In genomic region chr5:134173206-134173605, GRCm38 (mm10) we compare ENCODE assay signal across 8 mouse cellular contexts. TPM values are rescaled to one million over a fixed set of nuclear protein-coding genes. Genes with fewer than 3 reads are reported as not detected.
A peak's percentile ranks its signal among the peaks of the same experiment; 100 is the strongest.
DNase-seq lines count a peak whose midpoint lies in the region; ATAC-seq and TF ChIP-seq lines count a peak whose summit lies in the region.

No protein-coding gene starts in this region.

- H3K27ac ChIP-seq in forebrain, embryonic 10.5 days = no peak overlapping the region
- H3K27ac ChIP-seq in forebrain, embryonic 15.5 days (replicated peaks) = no peak overlapping the region
- H3K27ac ChIP-seq in lung, embryonic 14.5 days (ENCODE audit: low read depth) = no peak overlapping the region
- no peak overlapping the region for H3K27ac ChIP-seq in kidney, embryonic 14.5 days (ENCODE audit: low read depth, low read length)

- no peak for ATAC-seq in forebrain, embryonic 15.5 days (replicated peaks)
- no peak for ATAC-seq in lung, embryonic 14.5 days (ENCODE audit: insufficient read depth)
- no peak for ATAC-seq in kidney, embryonic 14.5 days (ENCODE audit: low FRiP score, low TSS enrichment)

- H3K4me3 ChIP-seq in forebrain, embryonic 10.5 days = no peak overlapping the region
- H3K4me3 ChIP-seq in forebrain, embryonic 15.5 days = no peak overlapping the region
- no peak overlapping the region for H3K4me3 ChIP-seq in lung, embryonic 14.5 days (ENCODE audit: low read depth, low read length)
- H3K4me3 ChIP-seq in kidney, embryonic 14.5 days (ENCODE audit: low read length) = no peak overlapping the region

- peaks cover 45% of the 10 kb centered on the region for H3K36me3 ChIP-seq in forebrain, embryonic 10.5 days (replicated peaks)
- H3K36me3 ChIP-seq in forebrain, embryonic 15.5 days = no peaks in the 10 kb centered on the region
- peaks cover 40% of the 10 kb centered on the region for H3K36me3 ChIP-seq in lung, embryonic 14.5 days (ENCODE audit: insufficient read depth)
- peaks cover 21% of the 10 kb centered on the region; the same call in 1 of the 2 replicates for H3K36me3 ChIP-seq in kidney, embryonic 14.5 days (ENCODE audit: control insufficient read depth, insufficient read depth, low read length)

- H3K4me1 ChIP-seq in forebrain, embryonic 10.5 days = peaks cover 34% of the 10 kb centered on the region
- peaks cover 14% of the 10 kb centered on the region for H3K4me1 ChIP-seq in forebrain, embryonic 15.5 days
- H3K4me1 ChIP-seq in lung, embryonic 14.5 days (ENCODE audit: insufficient read depth) = peaks cover 6% of the 10 kb centered on the region
- peaks cover 7% of the 10 kb centered on the region for H3K4me1 ChIP-seq in kidney, embryonic 14.5 days (ENCODE audit: control insufficient read depth, insufficient read depth, low read length)

- H3K4me2 ChIP-seq in forebrain, embryonic 15.5 days (replicated peaks) = no peak overlapping the region
- no peak overlapping the region for H3K4me2 ChIP-seq in lung, embryonic 14.5 days
- H3K4me2 ChIP-seq in kidney, embryonic 14.5 days (replicated peaks; ENCODE audit: low read depth, low read length) = no peak overlapping the region

- no peaks in the 10 kb centered on the region for H3K9me3 ChIP-seq in forebrain, embryonic 10.5 days
- H3K9me3 ChIP-seq in forebrain, embryonic 15.5 days = no peaks in the 10 kb centered on the region
- no peaks in the 10 kb centered on the region for H3K9me3 ChIP-seq in lung, embryonic 14.5 days (ENCODE audit: low read depth, low read length)
- no peaks in the 10 kb centered on the region for H3K9me3 ChIP-seq in kidney, embryonic 14.5 days (ENCODE audit: control insufficient read depth, low read length)

- WGBS in forebrain, embryonic 10.5 days = 40% methylated on average over 4 of the region's 4 CpGs
- 44% methylated on average over 4 of the region's 4 CpGs for WGBS in forebrain, embryonic 15.5 days
- WGBS in lung, embryonic 14.5 days = 38% methylated on average over 4 of the region's 4 CpGs
- WGBS in kidney, embryonic 14.5 days = 56% methylated on average over 4 of the region's 4 CpGs

- peak; percentile 53 for DNase-seq in forebrain, embryonic 10.5 days (ENCODE audit: extremely low spot score, low spot score)
- peak; percentile 61 for DNase-seq in lung, embryonic 14.5 days
- DNase-seq in lung, adult 18-20 months = no peak
- peak; percentile 68 for DNase-seq in c-Kit-positive CD71-positive TER-119-negative erythroid progenitor cells, embryonic 14.5 days (ENCODE audit: low read depth)
- peak; percentile 52 for DNase-seq in mesoderm, embryonic 11.5 days (ENCODE audit: low read depth, low spot score)
- DNase-seq in frontal cortex, postnatal 14 days (ENCODE audit: low spot score in 2 of 2) = no peak

- TF ChIP-seq CTCF in lung, embryonic 14.5 days (IDR thresholded peaks at IDR 0.05; ENCODE audit: low read depth) = peak; percentile 70

- no peaks in the 10 kb centered on the region for H3K27me3 ChIP-seq in forebrain, embryonic 10.5 days (ENCODE audit: poor library complexity, severe bottlenecking)
- no peaks in the 10 kb centered on the region for H3K27me3 ChIP-seq in forebrain, embryonic 15.5 days
- H3K27me3 ChIP-seq in lung, embryonic 14.5 days (ENCODE audit: insufficient read depth, low read length) = no peaks in the 10 kb centered on the region
- no peaks in the 10 kb centered on the region for H3K27me3 ChIP-seq in kidney, embryonic 14.5 days (ENCODE audit: control insufficient read depth, insufficient read depth, low read length)

- no peak overlapping the region for H3K9ac ChIP-seq in forebrain, embryonic 15.5 days (replicated peaks)
- no peak overlapping the region for H3K9ac ChIP-seq in lung, embryonic 14.5 days
- no peak overlapping the region for H3K9ac ChIP-seq in kidney, embryonic 14.5 days (ENCODE audit: low read depth, low read length)

RNA-seq across cellular contexts. Expression of gene Rcc1l, which starts 3.4 kb away (rescaled TPM):
- 40.2 and 44.3 TPM in 2 replicates for polyA plus RNA-seq in forebrain, embryonic 10.5 days (2016; fragmentation: Nextera tagmentation; extraction: Ambion mirVana)
- 22.4 and 23.8 TPM in 2 replicates for polyA plus RNA-seq in forebrain, embryonic 15.5 days (2015; fragmentation: Nextera tagmentation; extraction: Ambion mirVana)
- polyA plus RNA-seq in lung, embryonic 14.5 days (2014; fragmentation: Nextera tagmentation; extraction: Ambion mirVana) = 31.2 and 35.5 TPM in 2 replicates
- polyA plus RNA-seq in kidney, embryonic 14.5 days (2014; fragmentation: Nextera tagmentation; extraction: Ambion mirVana) = 28.9 and 35.2 TPM in 2 replicates

RNA-seq across cellular contexts. Expression of gene Gtf2ird2, which starts 10.6 kb away (rescaled TPM):
- polyA plus RNA-seq in forebrain, embryonic 10.5 days (2016; fragmentation: Nextera tagmentation; extraction: Ambion mirVana) = 7.0 and 7.6 TPM in 2 replicates
- polyA plus RNA-seq in forebrain, embryonic 15.5 days (2015; fragmentation: Nextera tagmentation; extraction: Ambion mirVana) = 11.8 and 13.2 TPM in 2 replicates
- polyA plus RNA-seq in lung, embryonic 14.5 days (2014; fragmentation: Nextera tagmentation; extraction: Ambion mirVana) = 6.9 and 9.6 TPM in 2 replicates
- polyA plus RNA-seq in kidney, embryonic 14.5 days (2014; fragmentation: Nextera tagmentation; extraction: Ambion mirVana) = 5.8 and 9.2 TPM in 2 replicates

RNA-seq across cellular contexts. Expression of gene Ncf1, which starts 56.2 kb away (rescaled TPM):
- polyA plus RNA-seq in forebrain, embryonic 10.5 days (2016; fragmentation: Nextera tagmentation; extraction: Ambion mirVana) = 2.4 TPM in 2 replicates
- 2.1 and 2.4 TPM in 2 replicates for polyA plus RNA-seq in forebrain, embryonic 15.5 days (2015; fragmentation: Nextera tagmentation; extraction: Ambion mirVana)
- 4.8 and 6.4 TPM in 2 replicates for polyA plus RNA-seq in lung, embryonic 14.5 days (2014; fragmentation: Nextera tagmentation; extraction: Ambion mirVana)
- polyA plus RNA-seq in kidney, embryonic 14.5 days (2014; fragmentation: Nextera tagmentation; extraction: Ambion mirVana) = 2.6 and 2.9 TPM in 2 replicates

Comparison
In these comparisons a context has a peak if more than half of its experiments do, and no peak if none do; other contexts are left out.
1. DNase-seq: peak in forebrain, embryonic 10.5 days (single experiment), lung, embryonic 14.5 days (single experiment), c-Kit-positive CD71-positive TER-119-negative erythroid progenitor cells, embryonic 14.5 days (single experiment) and mesoderm, embryonic 11.5 days (single experiment); none in lung, adult 18-20 months (0 of 2) and frontal cortex, postnatal 14 days (0 of 2).